9 mouse cellular contexts compared by ENCODE assay signal in the genomic region with DNA sequence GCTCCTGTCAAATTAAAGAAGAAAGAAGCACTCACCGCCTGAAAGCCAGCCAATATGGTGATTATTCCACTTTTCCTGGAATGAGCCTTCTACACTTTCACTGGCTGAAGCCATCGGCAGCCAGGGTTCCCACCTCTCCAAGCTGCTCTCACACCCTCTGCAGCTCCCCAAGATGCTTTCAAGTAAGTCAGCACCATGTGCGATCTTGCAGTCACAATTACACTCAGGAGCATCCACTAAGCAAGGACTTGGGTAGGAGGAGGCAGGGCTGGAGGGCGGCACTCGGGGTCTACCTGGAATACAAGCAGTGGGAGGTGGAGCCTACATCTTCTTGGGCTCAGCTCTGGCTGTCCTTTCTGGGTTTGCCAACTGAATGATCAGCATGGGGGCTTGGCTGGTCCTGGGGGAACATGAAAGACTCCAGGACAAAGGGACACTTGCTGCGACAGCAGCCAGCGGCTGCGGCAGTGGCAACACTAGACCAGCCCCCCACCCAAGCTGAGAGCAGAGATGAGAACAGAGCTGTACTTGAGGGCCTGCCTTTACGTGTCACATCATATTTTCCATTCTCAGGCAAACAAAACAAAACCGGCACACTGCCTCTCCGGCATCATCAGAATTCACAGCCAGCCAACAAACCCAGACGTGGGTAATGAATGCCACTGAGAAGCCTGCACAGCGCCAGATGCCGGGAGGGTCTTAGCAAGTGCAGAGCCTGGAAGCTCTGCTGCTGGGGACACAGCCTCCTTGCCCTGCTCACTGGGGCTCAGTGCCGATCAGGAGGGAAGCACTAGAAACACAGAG.
DNase-seq lines count a peak whose midpoint lies in the region; ATAC-seq lines count a peak whose summit lies in the region.
"Had no signal": no experiment of that assay in that cellular context is flagged by ENCODE, and none has a peak within 500 bp of the region (broad histone marks: within the 10 kb centered on the region; RNA-seq: fewer than 3 reads in every experiment).

No protein-coding gene starts in this region.

- no peaks in the 10 kb centered on the region for H3K36me3 ChIP-seq in embryonic facial prominence, embryonic 15.5 days

- intact Hi-C loops in left cerebral cortex, postnatal 36 days (cut with DNase I) = no loop called here

- 15% methylated on average over 15 of the region's 15 CpGs for WGBS in embryonic facial prominence, embryonic 15.5 days

- no peak for ATAC-seq in embryonic facial prominence, embryonic 15.5 days (ENCODE audit: insufficient number of reproducible peaks, low FRiP score, low TSS enrichment, low read depth)
- ATAC-seq in erythroid progenitor cell, adult 5-6 weeks (replicated peaks; ENCODE audit: low FRiP score, poor library complexity, severe bottlenecking) = no peak

- H3K4me2 ChIP-seq in embryonic facial prominence, embryonic 15.5 days (replicated peaks) = peak overlapping the region; percentile 39

- no peak overlapping the region for H3K9ac ChIP-seq in embryonic facial prominence, embryonic 15.5 days
- H3K9ac ChIP-seq: liver, embryonic 14.5 days had no signal

- peak; percentile 53 to 60 for DNase-seq in left cerebral cortex, postnatal 36 days (ENCODE audit: low spot score in 2 of 2)
- DNase-seq in left cerebral cortex, adult 11 months (ENCODE audit: low spot score) = no peak
- DNase-seq in induced T-regulatory cell, adult 2 months (ENCODE audit: low read depth) = peak; percentile 83
- DNase-seq in right cerebral cortex, postnatal 4 days = peak; percentile 33
- DNase-seq in c-Kit-positive CD71-positive TER-119-positive erythroid progenitor cells, embryonic 14.5 days (ENCODE audit: low spot score) = no peak
- DNase-seq in yolk sac, embryonic 10.5 days (ENCODE audit: low spot score) = no peak

- H3K27me3 ChIP-seq in embryonic facial prominence, embryonic 15.5 days = no peaks in the 10 kb centered on the region

- peak overlapping the region; percentile 63 for H3K27ac ChIP-seq in embryonic facial prominence, embryonic 15.5 days (replicated peaks)
- H3K27ac ChIP-seq: liver, embryonic 14.5 days had no signal

- H3K4me1 ChIP-seq in embryonic facial prominence, embryonic 15.5 days = peaks cover 49% of the 10 kb centered on the region

- H3K9me3 ChIP-seq in embryonic facial prominence, embryonic 15.5 days (replicated peaks) = no peaks in the 10 kb centered on the region

- H3K4me3 ChIP-seq in embryonic facial prominence, embryonic 15.5 days (replicated peaks) = peak overlapping the region; percentile 9; the same call in 1 of the 2 replicates

Comparison
In these comparisons a context has a peak if more than half of its experiments do, and no peak if none do; other contexts are left out.
1. DNase-seq: peak in left cerebral cortex, postnatal 36 days (2 of 2), induced T-regulatory cell, adult 2 months (single experiment) and right cerebral cortex, postnatal 4 days (single experiment); none in left cerebral cortex, adult 11 months (single experiment), c-Kit-positive CD71-positive TER-119-positive erythroid progenitor cells, embryonic 14.5 days (single experiment) and yolk sac, embryonic 10.5 days (single experiment).